Mouse (Mus musculus): ENCODE data around the gene Myh15. TPM values are rescaled to one million over a fixed set of nuclear protein-coding genes. Genes with fewer than 3 reads are reported as not detected.
A peak's percentile ranks its signal among the peaks of the same experiment; 100 is the strongest.

Myh15 gene
- 0.13 and 0.20 TPM in 2 replicates for polyA plus RNA-seq (2016; fragmentation: Nextera tagmentation; extraction: Ambion mirVana)

DNA sequence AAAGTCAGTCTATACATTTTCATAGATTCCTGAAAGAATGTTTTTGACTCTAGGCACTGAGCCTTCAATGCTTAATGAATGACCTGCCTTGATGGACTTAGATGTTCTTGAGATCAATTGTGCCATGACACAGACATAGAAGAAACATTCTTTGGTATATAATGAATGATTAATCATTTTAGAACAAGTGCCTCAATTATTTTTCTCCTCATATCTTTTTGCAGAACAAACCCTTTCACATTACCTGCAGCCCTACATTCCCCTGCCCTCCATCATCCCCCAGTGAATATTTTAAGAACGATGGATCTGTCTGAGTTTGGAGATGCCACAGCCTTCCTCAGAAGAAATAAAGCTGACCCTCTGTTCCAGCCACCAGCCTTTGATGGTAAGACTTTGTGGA lies at the start of gene Myh15:
Myh15 (plus strand) TSS at position 301 of the 400 bp plus-strand sequence.
- Histone ChIP-seq H3K36me3 (no peaks in the 10 kb centered on the region), H3K9me3 (replicated peaks) (no peaks in the 10 kb centered on the region), H3K27ac (no peak within 1 kb of the TSS), H3K27me3 (ENCODE audit: low read depth, poor library complexity, severe bottlenecking) (no peaks in the 10 kb centered on the region), H3K4me1 (no peaks in the 10 kb centered on the region; the same call in 1 of the 2 replicates), H3K4me3 (no peak within 1 kb of the TSS)
- 88% methylated on average over 1 of the region's 1 CpGs for WGBS
- DNase-seq (ENCODE audit: low spot score), result no peak

DNA sequence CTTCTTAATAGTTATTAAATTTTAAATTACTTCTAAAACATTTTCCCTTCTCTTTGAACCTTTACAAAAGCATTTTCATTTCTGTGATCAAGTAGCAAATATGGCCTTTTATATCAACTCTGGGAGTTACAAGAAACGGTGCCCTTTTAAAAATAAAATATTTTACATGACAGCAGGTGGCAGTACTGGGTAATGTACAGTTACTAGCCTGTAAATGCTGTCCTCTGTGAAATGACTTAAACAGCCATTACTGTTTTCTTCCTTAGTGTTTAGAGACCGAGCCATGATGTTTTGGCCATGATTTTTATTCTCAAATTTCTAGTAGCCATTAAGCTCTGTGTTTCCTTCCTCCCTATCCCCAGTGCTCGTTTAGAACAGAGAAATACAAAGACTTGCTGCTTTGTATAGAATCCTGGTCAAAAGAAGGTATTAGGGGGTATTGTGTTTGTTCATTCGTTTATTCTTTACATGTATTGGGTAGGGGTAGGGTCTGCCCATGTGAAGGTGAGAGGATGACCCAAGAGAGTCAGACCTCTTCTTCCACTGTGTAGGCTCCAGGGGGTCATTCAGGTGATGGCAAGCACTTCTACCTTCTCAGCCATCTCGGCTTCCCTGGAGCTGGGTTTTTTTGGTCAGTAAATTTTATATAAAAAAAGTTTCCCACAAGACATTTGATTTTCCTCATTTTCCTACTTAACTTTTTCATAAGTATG lies 40.5 kb upstream of the Myh15 start:
- peaks cover 80% of the 10 kb centered on the region for H3K36me3 ChIP-seq
- no peak for DNase-seq (ENCODE audit: low spot score)
- no peak overlapping the region for H3K27ac ChIP-seq
- 91% methylated on average over 5 of the region's 5 CpGs for WGBS
- no peaks in the 10 kb centered on the region for H3K4me1 ChIP-seq
- no peak overlapping the region for H3K4me3 ChIP-seq
- H3K9me3 ChIP-seq (replicated peaks), result no peaks in the 10 kb centered on the region
- no peaks in the 10 kb centered on the region for H3K27me3 ChIP-seq (ENCODE audit: low read depth, poor library complexity, severe bottlenecking)

DNA sequence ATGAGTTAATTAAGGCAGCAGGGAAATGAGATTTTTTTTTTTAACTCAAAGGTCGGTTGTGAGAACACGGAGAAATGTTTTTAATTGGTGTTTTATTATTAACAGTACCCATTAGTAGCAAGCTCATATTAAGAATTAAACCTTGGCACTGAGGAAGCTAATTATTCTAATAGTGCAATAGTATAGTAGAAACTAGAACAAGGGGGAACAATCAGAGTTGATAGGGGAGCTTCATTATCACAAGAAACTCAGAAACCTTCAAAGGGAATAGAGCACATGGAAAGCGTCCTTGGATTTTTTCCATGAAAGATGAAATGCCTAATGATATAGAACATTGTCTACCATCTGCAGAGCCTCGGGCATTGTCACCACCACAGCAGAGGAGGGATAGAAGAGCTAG lies 21.4 kb upstream of the Myh15 start:
- Histone ChIP-seq H3K4me1 (no peaks in the 10 kb centered on the region), H3K9me3 (replicated peaks) (no peaks in the 10 kb centered on the region), H3K36me3 (no peaks in the 10 kb centered on the region), H3K27ac (no peak overlapping the region), H3K4me3 (no peak overlapping the region), H3K27me3 (ENCODE audit: low read depth, poor library complexity, severe bottlenecking) (no peaks in the 10 kb centered on the region)
- WGBS, result 84% methylated on average over 4 of the region's 4 CpGs
- DNase-seq (ENCODE audit: low spot score), result no peak

DNA sequence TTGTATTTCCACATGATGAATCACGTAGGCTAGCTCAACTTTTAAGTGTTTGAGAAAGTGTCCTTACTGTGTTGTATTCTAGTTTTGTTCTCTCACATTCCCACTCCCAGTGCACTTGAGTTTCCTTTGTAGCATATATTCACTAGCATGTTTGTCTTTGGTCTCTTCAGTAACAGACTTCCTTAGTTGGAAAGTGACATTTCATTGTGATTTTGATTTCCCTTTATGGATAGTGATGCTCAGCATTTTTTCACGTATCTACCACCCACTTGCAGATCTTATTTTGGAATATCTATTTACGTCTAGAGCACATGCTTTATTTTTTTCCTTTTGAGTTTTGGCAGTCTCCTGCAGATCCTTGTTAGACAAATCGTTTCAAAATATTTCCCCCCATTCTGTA lies 19.5 kb upstream of the Myh15 start:
- WGBS, result 88% methylated on average over 4 of the region's 4 CpGs
- H3K27me3 ChIP-seq (ENCODE audit: low read depth, poor library complexity, severe bottlenecking), result no peaks in the 10 kb centered on the region
- no peak overlapping the region for H3K4me3 ChIP-seq
- DNase-seq (ENCODE audit: low spot score), result no peak
- H3K9me3 ChIP-seq (replicated peaks), result no peaks in the 10 kb centered on the region
- no peak overlapping the region for H3K27ac ChIP-seq
- no peaks in the 10 kb centered on the region for H3K4me1 ChIP-seq
- H3K36me3 ChIP-seq, result no peaks in the 10 kb centered on the region

DNA sequence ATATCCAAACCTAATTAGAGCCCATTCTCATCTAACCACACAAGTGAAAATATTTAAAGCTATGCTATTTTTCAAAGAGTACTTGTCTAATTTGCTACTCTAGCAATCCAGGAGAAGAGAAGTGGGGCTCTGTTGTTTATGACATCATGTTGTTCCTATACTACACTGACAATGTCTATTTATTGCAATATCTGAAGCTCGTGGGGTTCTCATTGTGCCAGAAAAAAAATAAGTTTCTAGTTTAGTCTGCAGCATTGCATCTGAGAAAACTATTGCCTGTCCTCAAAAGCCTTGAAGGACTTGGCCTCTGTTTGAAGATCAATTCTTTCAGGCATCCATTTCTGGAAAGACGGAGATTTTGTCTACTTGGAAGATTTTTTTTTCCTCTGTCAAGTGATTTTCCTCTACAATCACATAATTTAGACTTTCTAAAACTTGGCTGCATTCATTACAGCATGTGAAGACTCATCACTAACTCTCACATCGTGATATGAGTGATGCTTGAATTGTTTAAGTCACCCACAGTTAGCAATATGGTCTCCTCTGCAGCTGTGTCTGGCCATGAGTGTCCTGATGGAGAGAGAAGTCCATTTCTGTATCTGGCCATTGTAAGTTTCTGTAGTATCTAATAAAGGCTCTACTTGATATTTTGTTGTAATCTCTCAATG lies 16.6 kb upstream of the Myh15 start:
- Histone ChIP-seq H3K9me3 (replicated peaks) (no peaks in the 10 kb centered on the region), H3K27me3 (ENCODE audit: low read depth, poor library complexity, severe bottlenecking) (no peaks in the 10 kb centered on the region), H3K4me1 (no peaks in the 10 kb centered on the region), H3K4me3 (no peak overlapping the region), H3K27ac (no peak overlapping the region), H3K36me3 (no peaks in the 10 kb centered on the region)
- 89% methylated on average over 3 of the region's 3 CpGs for WGBS
- DNase-seq (ENCODE audit: low spot score), result no peak

DNA sequence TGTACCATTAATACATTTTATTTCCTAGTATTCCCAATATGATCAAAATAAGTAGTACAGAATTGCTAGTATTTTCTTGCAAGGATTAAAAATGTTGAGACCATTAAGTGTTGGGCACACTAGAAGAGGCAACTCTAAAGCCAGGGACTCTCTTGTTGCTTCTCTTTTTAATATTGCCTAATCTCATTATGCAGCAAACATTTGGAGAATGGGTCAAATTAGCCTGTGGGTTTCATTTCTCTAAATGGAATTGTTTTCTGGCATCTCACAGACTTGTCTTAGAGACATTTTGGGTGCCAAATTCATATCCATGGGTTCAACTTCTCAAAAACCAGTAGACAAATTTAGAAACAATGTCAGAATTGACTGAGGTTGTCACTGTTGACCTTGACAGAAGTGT lies 8.1 kb upstream of the Myh15 start:
- H3K27me3 ChIP-seq (ENCODE audit: low read depth, poor library complexity, severe bottlenecking), result no peaks in the 10 kb centered on the region
- H3K27ac ChIP-seq, result no peak overlapping the region
- H3K4me1 ChIP-seq, result no peaks in the 10 kb centered on the region
- H3K36me3 ChIP-seq, result no peaks in the 10 kb centered on the region
- no peaks in the 10 kb centered on the region for H3K9me3 ChIP-seq (replicated peaks)
- no peak overlapping the region for H3K4me3 ChIP-seq
- DNase-seq (ENCODE audit: low spot score), result no peak

DNA sequence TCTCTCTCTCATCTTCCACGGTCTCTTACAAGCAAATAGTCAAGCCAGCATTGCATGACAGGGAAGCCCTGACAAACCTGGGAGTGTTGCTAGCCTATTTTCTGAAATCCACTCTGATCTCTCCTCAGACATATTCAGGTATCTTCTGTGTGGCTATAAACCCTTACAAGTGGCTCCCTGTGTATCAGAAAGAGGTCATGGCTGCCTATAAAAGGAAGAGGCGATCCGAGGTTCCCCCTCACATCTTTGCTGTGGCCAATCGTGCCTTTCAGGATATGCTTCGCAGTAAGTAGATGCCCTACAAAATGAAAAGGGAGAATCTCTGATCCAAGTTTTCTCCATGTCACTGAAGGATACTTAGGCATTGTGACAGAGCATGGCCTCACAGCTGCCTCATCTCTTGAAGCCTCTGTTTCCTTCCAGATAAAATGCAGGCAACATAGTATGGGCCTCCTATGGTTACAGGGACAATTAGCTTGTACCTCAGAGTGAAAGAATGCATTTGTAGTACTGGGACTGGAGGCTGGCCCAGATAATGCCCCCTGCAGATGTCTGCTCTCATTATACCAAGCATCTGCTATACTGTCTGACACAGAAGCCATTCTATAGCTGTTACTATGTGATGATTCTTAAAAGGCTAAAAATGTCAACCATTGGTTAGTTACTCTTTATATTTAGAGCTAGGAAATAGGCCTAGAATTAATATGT lies 12.1 kb downstream of the Myh15 start:
- no peak overlapping the region for H3K27ac ChIP-seq
- no peaks in the 10 kb centered on the region for H3K9me3 ChIP-seq (replicated peaks)
- no peaks in the 10 kb centered on the region for H3K27me3 ChIP-seq (ENCODE audit: low read depth, poor library complexity, severe bottlenecking)
- no peaks in the 10 kb centered on the region for H3K4me1 ChIP-seq
- H3K4me3 ChIP-seq, result no peak overlapping the region
- no peaks in the 10 kb centered on the region for H3K36me3 ChIP-seq
- DNase-seq (ENCODE audit: low spot score), result no peak
- 89% methylated on average over 5 of the region's 5 CpGs for WGBS

DNA sequence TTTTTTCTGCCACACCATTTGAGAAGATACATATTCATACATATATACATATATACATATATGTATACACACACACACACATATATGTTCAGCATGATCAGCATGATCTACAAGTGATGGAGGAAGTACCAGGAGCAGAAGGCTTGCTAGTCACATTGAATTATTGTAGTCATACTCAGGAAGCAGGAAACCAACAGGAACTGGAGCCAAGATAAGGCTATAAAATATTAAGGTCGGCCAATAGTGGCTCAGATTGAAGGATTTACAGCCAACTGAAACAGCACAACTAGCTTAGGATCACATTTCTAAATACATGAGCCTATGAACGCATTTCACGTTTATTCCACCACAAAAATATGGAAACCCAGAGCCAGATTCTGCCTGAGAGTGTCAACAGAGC lies 14.0 kb downstream of the Myh15 start:
- no peak for DNase-seq (ENCODE audit: low spot score)
- Histone ChIP-seq H3K27ac (no peak overlapping the region), H3K36me3 (no peaks in the 10 kb centered on the region), H3K9me3 (replicated peaks) (no peaks in the 10 kb centered on the region), H3K27me3 (ENCODE audit: low read depth, poor library complexity, severe bottlenecking) (no peaks in the 10 kb centered on the region), H3K4me1 (no peaks in the 10 kb centered on the region), H3K4me3 (no peak overlapping the region)
- 87% methylated on average over 3 of the region's 3 CpGs for WGBS

DNA sequence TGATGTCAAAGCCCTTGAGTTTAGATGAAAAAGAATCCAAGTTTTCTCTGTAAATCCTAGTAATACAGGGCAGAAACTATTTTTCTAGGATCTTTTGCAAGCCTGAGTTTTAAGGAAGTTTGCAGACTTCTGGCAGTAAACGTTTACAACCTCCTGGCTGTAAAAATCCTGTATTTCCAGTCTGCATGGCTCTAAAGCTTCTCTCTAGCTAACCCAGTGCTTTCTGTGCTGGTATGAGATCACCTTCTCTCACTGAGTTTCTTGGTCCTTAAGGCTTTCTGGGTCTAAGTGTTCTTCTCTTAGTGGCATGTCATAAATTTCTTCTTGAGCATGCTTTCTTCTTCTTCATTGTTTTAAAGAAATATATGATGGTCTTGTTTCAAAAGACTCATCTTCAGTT lies 70.7 kb downstream of the Myh15 start:
- 25% methylated on average over 1 of the region's 1 CpGs for whole genome bisulfite sequencing
- no peak overlapping the region for H3K4me3 ChIP-seq
- H3K9me3 ChIP-seq (replicated peaks), result no peaks in the 10 kb centered on the region
- no peak overlapping the region for H3K27ac ChIP-seq
- H3K27me3 ChIP-seq (ENCODE audit: low read depth, poor library complexity, severe bottlenecking), result no peaks in the 10 kb centered on the region
- no peaks in the 10 kb centered on the region for H3K36me3 ChIP-seq
- no peak for DNase-seq (ENCODE audit: low spot score)
- H3K4me1 ChIP-seq, result no peaks in the 10 kb centered on the region

DNA sequence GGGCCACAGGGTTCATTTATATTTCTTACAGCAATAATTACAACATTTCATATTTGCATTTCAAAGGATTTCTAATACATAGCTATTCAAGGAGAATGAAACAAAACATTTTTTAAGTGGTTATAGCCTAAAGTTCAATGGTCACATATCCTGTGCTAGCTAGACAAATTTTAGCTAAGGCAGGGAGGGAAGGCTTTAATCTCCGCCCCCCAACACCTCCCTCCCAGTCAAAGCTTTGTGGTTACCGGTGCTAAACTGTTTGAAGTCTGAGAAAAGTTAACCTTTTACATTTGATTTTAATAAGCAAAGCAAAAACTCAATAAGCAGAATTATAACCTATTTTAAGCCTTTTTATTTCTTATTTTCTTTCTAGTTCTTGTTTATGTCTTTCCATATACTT lies 98.9 kb downstream of the Myh15 start:
- WGBS, result 82% methylated on average over 2 of the region's 2 CpGs

DNA sequence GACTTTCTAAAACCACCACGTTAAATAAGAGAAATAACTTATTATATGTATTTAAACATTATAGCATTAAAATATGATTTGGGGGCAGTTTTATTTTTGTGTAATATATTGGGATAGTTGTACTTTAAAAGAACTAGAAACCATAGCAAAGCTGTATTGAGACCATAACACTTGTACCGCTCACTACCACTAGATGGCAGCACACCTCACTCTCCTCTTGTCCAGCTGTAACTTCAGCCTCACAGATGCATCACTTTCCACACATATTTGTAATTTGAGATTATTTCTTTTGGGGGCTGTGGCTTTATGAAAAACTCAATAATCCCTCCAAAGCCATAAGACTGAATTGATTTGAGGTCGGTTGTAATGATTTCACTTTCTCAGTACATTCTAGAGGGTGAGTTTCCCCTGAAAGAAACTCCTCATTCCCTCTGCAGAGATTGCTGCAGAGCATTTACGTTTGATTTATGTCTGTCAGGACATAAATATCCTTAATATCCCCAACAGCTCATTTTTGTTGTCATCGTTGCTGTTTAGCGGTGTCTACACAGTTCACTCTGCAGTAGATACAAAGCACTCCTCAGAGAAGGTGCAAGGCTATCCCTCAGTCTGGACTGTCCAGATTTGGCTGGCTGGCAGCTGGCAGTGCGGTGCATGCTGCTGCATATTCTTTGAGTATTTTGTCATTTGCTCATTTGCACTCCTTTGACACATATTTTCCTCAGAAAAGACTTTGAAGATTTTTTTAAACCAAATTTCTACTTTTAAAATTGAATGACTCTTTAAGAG lies 107.3 kb downstream of the Myh15 start:
- H3K27ac ChIP-seq, result no peak overlapping the region
- no peaks in the 10 kb centered on the region for H3K36me3 ChIP-seq
- H3K27me3 ChIP-seq (ENCODE audit: low read depth, poor library complexity, severe bottlenecking), result no peaks in the 10 kb centered on the region
- no peak overlapping the region for H3K4me3 ChIP-seq
- H3K9me3 ChIP-seq (replicated peaks), result no peaks in the 10 kb centered on the region
- peak; percentile 70 for DNase-seq (ENCODE audit: low spot score)
- WGBS, result 38% methylated on average over 7 of the region's 7 CpGs
- no peaks in the 10 kb centered on the region for H3K4me1 ChIP-seq

More for the DNA sequence above, 98.9 kb downstream of the Myh15 start:
- DNase-seq (ENCODE audit: low spot score), result no peak
- Histone ChIP-seq H3K27me3 (ENCODE audit: low read depth, poor library complexity, severe bottlenecking) (no peaks in the 10 kb centered on the region), H3K36me3 (no peaks in the 10 kb centered on the region), H3K4me1 (no peaks in the 10 kb centered on the region), H3K27ac (no peak overlapping the region), H3K9me3 (replicated peaks) (no peaks in the 10 kb centered on the region), H3K4me3 (no peak overlapping the region)

DNA sequence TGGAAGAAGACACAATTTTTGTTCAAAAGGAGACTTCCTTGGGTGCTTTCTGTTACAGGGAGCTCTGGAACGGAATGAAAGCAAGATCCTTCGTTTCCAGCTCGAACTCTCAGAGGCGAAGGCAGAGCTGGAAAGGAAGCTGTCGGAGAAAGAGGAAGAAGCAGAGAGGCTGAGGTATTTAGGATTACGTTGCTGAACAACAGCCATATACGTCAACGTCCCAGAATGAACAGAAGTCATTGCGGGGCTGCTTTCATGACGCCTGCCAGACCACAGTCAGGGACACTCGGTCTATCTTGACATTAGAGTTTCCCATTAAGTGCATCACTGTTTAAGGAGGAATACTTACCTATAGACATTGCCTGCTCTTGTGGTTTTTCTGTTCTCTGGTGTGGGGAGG lies 108.4 kb downstream of the Myh15 start:
- 83% methylated on average over 11 of the region's 11 CpGs for WGBS
- no peak for DNase-seq (ENCODE audit: low spot score)
- Histone ChIP-seq H3K4me3 (no peak overlapping the region), H3K27me3 (ENCODE audit: low read depth, poor library complexity, severe bottlenecking) (no peaks in the 10 kb centered on the region), H3K9me3 (replicated peaks) (no peaks in the 10 kb centered on the region), H3K36me3 (no peaks in the 10 kb centered on the region), H3K27ac (no peak overlapping the region), H3K4me1 (no peaks in the 10 kb centered on the region)

DNA sequence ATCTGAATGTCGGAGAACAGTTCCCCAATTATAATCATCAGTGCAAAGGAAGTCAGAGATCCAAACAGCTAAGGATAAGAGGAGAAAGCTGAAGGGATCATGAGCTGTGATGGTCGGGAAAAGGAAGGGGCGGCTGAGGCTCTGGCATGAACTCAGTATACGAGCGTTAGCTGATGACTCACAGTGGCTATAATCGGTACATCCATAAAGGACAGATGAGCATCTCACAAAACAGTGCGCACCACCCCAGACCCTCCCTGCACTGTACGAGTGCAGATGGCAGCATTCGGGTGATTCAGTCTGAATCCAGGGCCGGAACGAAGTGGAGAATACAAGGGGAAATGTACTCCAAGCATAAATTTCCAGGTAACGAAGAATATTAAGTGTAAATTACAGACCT lies 110.0 kb downstream of the Myh15 start:
- no peak overlapping the region for H3K27ac ChIP-seq
- H3K9me3 ChIP-seq (replicated peaks), result no peaks in the 10 kb centered on the region
- no peaks in the 10 kb centered on the region for H3K4me1 ChIP-seq

More for the DNA sequence above, 110.0 kb downstream of the Myh15 start:
- Histone ChIP-seq H3K27me3 (ENCODE audit: low read depth, poor library complexity, severe bottlenecking) (no peaks in the 10 kb centered on the region), H3K36me3 (no peaks in the 10 kb centered on the region), H3K4me3 (no peak overlapping the region)
- 92% methylated on average over 12 of the region's 12 CpGs for WGBS
- DNase-seq (ENCODE audit: low spot score), result no peak
